Mouse (Mus musculus): ENCODE measurements around the gene Spopl. TPM values are rescaled to one million over a fixed set of nuclear protein-coding genes. Genes with fewer than 3 reads are reported as not detected.
"Not testable (repeated sequence)": the region's sequence is repeated elsewhere in the genome, so short reads cannot be mapped to it uniquely, and the experiment has no call there.

The Spopl gene
- polyA plus RNA-seq, 1 experiment from 2014 or later = 4.6 TPM

- no peak for ATAC-seq
- H3K36me3 ChIP-seq (replicated peaks; ENCODE audit: insufficient read depth, low read length) = no peaks in the 10 kb centered on the region
These were observed 24.7 kb downstream of the Spopl start for GRCm38 (mm10) chr2:23547220-23547619.

GRCm38 (mm10) chr2:23539967-23540366, 31.9 kb downstream of the Spopl start:
- Histone ChIP-seq H3K36me3 (replicated peaks; ENCODE audit: insufficient read depth, low read length) (peaks cover 5% of the 10 kb centered on the region), H3K27ac (ENCODE audit: low read depth) (no peak overlapping the region), H3K4me3 (ENCODE audit: low read depth, low read length) (no peak overlapping the region), H3K4me2 (ENCODE audit: low read depth, low read length) (no peak overlapping the region), H3K4me1 (ENCODE audit: insufficient read depth) (no peaks in the 10 kb centered on the region), H3K27me3 (ENCODE audit: insufficient read depth, low read length) (no peaks in the 10 kb centered on the region), H3K9ac (replicated peaks) (no peak overlapping the region), H3K9me3 (ENCODE audit: low read length) (no peaks in the 10 kb centered on the region)
- TF ChIP-seq EP300 (IDR thresholded peaks at IDR 0.05; ENCODE audit: low read depth) = no peak
- no peak for TF ChIP-seq CTCF (IDR thresholded peaks at IDR 0.05; ENCODE audit: low read depth)
- 64% methylated on average over 4 of the region's 4 CpGs for WGBS (ENCODE audit: insufficient replicate concordance)
- DNase-seq (no peak), ATAC-seq (no peak)

More at GRCm38 (mm10) chr2:23547220-23547619, 24.7 kb downstream of the Spopl start:
- H3K9ac ChIP-seq (replicated peaks) = no peak overlapping the region
- H3K27me3 ChIP-seq (ENCODE audit: insufficient read depth, low read length) = no peaks in the 10 kb centered on the region
- no peak overlapping the region for H3K4me3 ChIP-seq (ENCODE audit: low read depth, low read length)
- no peaks in the 10 kb centered on the region for H3K4me1 ChIP-seq (ENCODE audit: insufficient read depth)
- TF ChIP-seq EP300 (IDR thresholded peaks at IDR 0.05; ENCODE audit: low read depth) (no peak), CTCF (IDR thresholded peaks at IDR 0.05; ENCODE audit: low read depth) (no peak)
- 84% methylated on average over 1 of the region's 1 CpGs for WGBS (ENCODE audit: insufficient replicate concordance)
- DNase-seq = no peak
- no peaks in the 10 kb centered on the region for H3K9me3 ChIP-seq (ENCODE audit: low read length)
- H3K27ac ChIP-seq (ENCODE audit: low read depth) = no peak overlapping the region
- H3K4me2 ChIP-seq (ENCODE audit: low read depth, low read length) = no peak overlapping the region

- H3K36me3 ChIP-seq (replicated peaks; ENCODE audit: insufficient read depth, low read length); DNase-seq; H3K9me3 ChIP-seq (ENCODE audit: low read length); H3K27ac ChIP-seq (ENCODE audit: low read depth); H3K9ac ChIP-seq (replicated peaks); H3K4me2 ChIP-seq (ENCODE audit: low read depth, low read length); H3K27me3 ChIP-seq (ENCODE audit: insufficient read depth, low read length); H3K4me3 ChIP-seq (ENCODE audit: low read depth, low read length); ATAC-seq; H3K4me1 ChIP-seq (ENCODE audit: insufficient read depth): not testable (repeated sequence)
- WGBS (ENCODE audit: insufficient replicate concordance) = 94% methylated on average over 2 of the region's 2 CpGs
These were observed 44.2 kb downstream of the Spopl start for GRCm38 (mm10) chr2:23527717-23528116.

GRCm38 (mm10) chr2:23505141-23505540, 66.8 kb downstream of the Spopl start:
- no peak overlapping the region for H3K9ac ChIP-seq (replicated peaks)
- no peaks in the 10 kb centered on the region for H3K9me3 ChIP-seq (ENCODE audit: low read length)
- no peak for DNase-seq
- TF ChIP-seq CTCF (IDR thresholded peaks at IDR 0.05; ENCODE audit: low read depth) (no peak), EP300 (IDR thresholded peaks at IDR 0.05; ENCODE audit: low read depth) (no peak)
- H3K4me1 ChIP-seq (ENCODE audit: insufficient read depth) = no peaks in the 10 kb centered on the region
- no peak overlapping the region for H3K4me3 ChIP-seq (ENCODE audit: low read depth, low read length)
- no peaks in the 10 kb centered on the region for H3K27me3 ChIP-seq (ENCODE audit: insufficient read depth, low read length)
- H3K36me3 ChIP-seq (replicated peaks; ENCODE audit: insufficient read depth, low read length) = peaks cover 13% of the 10 kb centered on the region
- ATAC-seq = no peak
- H3K27ac ChIP-seq (ENCODE audit: low read depth) = no peak overlapping the region
- 93% methylated on average over 3 of the region's 3 CpGs for WGBS (ENCODE audit: insufficient replicate concordance)
- H3K4me2 ChIP-seq (ENCODE audit: low read depth, low read length) = no peak overlapping the region

- no peaks in the 10 kb centered on the region for H3K9me3 ChIP-seq (ENCODE audit: low read length)
- WGBS (ENCODE audit: insufficient replicate concordance) = 74% methylated on average over 1 of the region's 1 CpGs
- no peaks in the 10 kb centered on the region for H3K4me1 ChIP-seq (ENCODE audit: insufficient read depth)
- H3K36me3 ChIP-seq (replicated peaks; ENCODE audit: insufficient read depth, low read length) = no peaks in the 10 kb centered on the region
- DNase-seq (no peak), ATAC-seq (no peak)
- H3K27ac ChIP-seq (ENCODE audit: low read depth) = no peak overlapping the region
- no peaks in the 10 kb centered on the region for H3K27me3 ChIP-seq (ENCODE audit: insufficient read depth, low read length)
- no peak overlapping the region for H3K4me2 ChIP-seq (ENCODE audit: low read depth, low read length)
- no peak overlapping the region for H3K4me3 ChIP-seq (ENCODE audit: low read depth, low read length)
- no peak overlapping the region for H3K9ac ChIP-seq (replicated peaks)
- TF ChIP-seq EP300 (IDR thresholded peaks at IDR 0.05; ENCODE audit: low read depth) (no peak), CTCF (IDR thresholded peaks at IDR 0.05; ENCODE audit: low read depth) (no peak)
These were observed 90.2 kb downstream of the Spopl start for GRCm38 (mm10) chr2:23481715-23482114.

- no peak for DNase-seq
- Histone ChIP-seq H3K9me3 (ENCODE audit: low read length) (no peaks in the 10 kb centered on the region), H3K4me2 (ENCODE audit: low read depth, low read length) (no peak overlapping the region), H3K4me1 (ENCODE audit: insufficient read depth) (no peaks in the 10 kb centered on the region), H3K27me3 (ENCODE audit: insufficient read depth, low read length) (no peaks in the 10 kb centered on the region), H3K36me3 (replicated peaks; ENCODE audit: insufficient read depth, low read length) (no peaks in the 10 kb centered on the region), H3K27ac (ENCODE audit: low read depth) (no peak overlapping the region), H3K4me3 (ENCODE audit: low read depth, low read length) (no peak overlapping the region), H3K9ac (replicated peaks) (no peak overlapping the region)
- WGBS (ENCODE audit: insufficient replicate concordance) = 78% methylated on average over 1 of the region's 1 CpGs
- no peak for ATAC-seq
- no peak for TF ChIP-seq CTCF (IDR thresholded peaks at IDR 0.05; ENCODE audit: low read depth)
- no peak for TF ChIP-seq EP300 (IDR thresholded peaks at IDR 0.05; ENCODE audit: low read depth)
These were observed 104.4 kb downstream of the Spopl start for GRCm38 (mm10) chr2:23467471-23467870.

- Histone ChIP-seq H3K4me2 (ENCODE audit: low read depth, low read length) (no peak overlapping the region), H3K4me1 (ENCODE audit: insufficient read depth) (no peaks in the 10 kb centered on the region), H3K36me3 (replicated peaks; ENCODE audit: insufficient read depth, low read length) (no peaks in the 10 kb centered on the region), H3K27me3 (ENCODE audit: insufficient read depth, low read length) (no peaks in the 10 kb centered on the region), H3K9me3 (ENCODE audit: low read length) (no peaks in the 10 kb centered on the region), H3K27ac (ENCODE audit: low read depth) (no peak overlapping the region), H3K4me3 (ENCODE audit: low read depth, low read length) (no peak overlapping the region), H3K9ac (replicated peaks) (no peak overlapping the region)
- ATAC-seq = no peak
- DNase-seq = no peak
- TF ChIP-seq EP300 (IDR thresholded peaks at IDR 0.05; ENCODE audit: low read depth) (no peak), CTCF (IDR thresholded peaks at IDR 0.05; ENCODE audit: low read depth) (no peak)
These were observed 114.5 kb downstream of the Spopl start for GRCm38 (mm10) chr2:23457452-23457851.
